In genomic region chr4:149571651-149572149, GRCm38 (mm10) we compare ENCODE assay signal across 8 mouse cellular contexts. TPM values are rescaled to one million over a fixed set of nuclear protein-coding genes. Genes with fewer than 3 reads are reported as not detected.
DNase-seq lines count a peak whose midpoint lies in the region; ATAC-seq and TF ChIP-seq lines count a peak whose summit lies in the region.

No protein-coding gene starts in this region.

- 24% methylated on average over 8 of the region's 8 CpGs for WGBS in cerebellum, adult 2 months
- 32% methylated on average over 8 of the region's 8 CpGs for WGBS in lung, embryonic 16.5 days
- 47% methylated on average over 8 of the region's 8 CpGs for WGBS in midbrain, postnatal 0 days
- 45% methylated on average over 8 of the region's 8 CpGs for WGBS in forebrain, embryonic 16.5 days

- H3K27ac ChIP-seq in cerebellum, adult 2 months (ENCODE audit: insufficient read depth, low read length), result peak overlapping the region; percentile 27; the same call in 1 of the 2 replicates
- peak overlapping the region; percentile 88 for H3K27ac ChIP-seq in lung, embryonic 16.5 days (ENCODE audit: low read length)
- no peak overlapping the region for H3K27ac ChIP-seq in midbrain, postnatal 0 days (ENCODE audit: low read depth, low read length)
- H3K27ac ChIP-seq in forebrain, embryonic 16.5 days (ENCODE audit: low read length), result no peak overlapping the region

- peak overlapping the region; percentile 32 for H3K4me2 ChIP-seq in lung, embryonic 16.5 days (ENCODE audit: low read depth, low read length)
- no peak overlapping the region for H3K4me2 ChIP-seq in midbrain, postnatal 0 days (ENCODE audit: low read depth, low read length, poor library complexity, severe bottlenecking)
- no peak overlapping the region for H3K4me2 ChIP-seq in forebrain, embryonic 16.5 days (ENCODE audit: low read length)

- intact Hi-C loops in heart, postnatal 10 days (cut with DNase I), result no loop called here

- no peaks in the 10 kb centered on the region for H3K27me3 ChIP-seq in cerebellum, adult 2 months (ENCODE audit: control insufficient read depth, insufficient read depth, low read length)
- no peaks in the 10 kb centered on the region for H3K27me3 ChIP-seq in lung, embryonic 16.5 days (ENCODE audit: control insufficient read depth, insufficient read depth, low read depth, low read length)
- H3K27me3 ChIP-seq in midbrain, postnatal 0 days (ENCODE audit: insufficient read depth, low read length), result no peaks in the 10 kb centered on the region
- no peaks in the 10 kb centered on the region for H3K27me3 ChIP-seq in forebrain, embryonic 16.5 days (replicated peaks; ENCODE audit: control insufficient read depth, insufficient read depth, low read length)

- H3K4me1 ChIP-seq in cerebellum, adult 2 months (ENCODE audit: control insufficient read depth, insufficient read depth, low read length), result peaks cover 32% of the 10 kb centered on the region
- peaks cover 49% of the 10 kb centered on the region for H3K4me1 ChIP-seq in lung, embryonic 16.5 days (replicated peaks; ENCODE audit: control insufficient read depth, insufficient read depth, low read length)
- no peaks in the 10 kb centered on the region; the same call in 1 of the 2 replicates for H3K4me1 ChIP-seq in midbrain, postnatal 0 days (ENCODE audit: insufficient read depth, low read length)
- peaks cover 8% of the 10 kb centered on the region for H3K4me1 ChIP-seq in forebrain, embryonic 16.5 days (replicated peaks; ENCODE audit: control insufficient read depth, insufficient read depth, low read length)

- H3K9ac ChIP-seq in lung, embryonic 16.5 days (ENCODE audit: low read length), result peak overlapping the region; percentile 41
- H3K9ac ChIP-seq in midbrain, postnatal 0 days (replicated peaks; ENCODE audit: low read length, poor library complexity, severe bottlenecking), result no peak overlapping the region
- H3K9ac ChIP-seq in forebrain, embryonic 16.5 days (replicated peaks; ENCODE audit: low read depth, low read length), result no peak overlapping the region

- DNase-seq in adrenal gland, adult (ENCODE audit: inconsistent age in 2 of 2, low spot score in 1 of 2), result peak; percentile 64 to 86
- no peak for DNase-seq in adrenal gland, postnatal 4 days (ENCODE audit: low spot score in 2 of 2)
- peak; percentile 53 to 71 for DNase-seq in cerebellum, adult 2 months
- DNase-seq in heart, postnatal 10 days, result peak; percentile 59 to 63
- DNase-seq in midbrain, postnatal 0 days (ENCODE audit: low spot score), result no peak

- no peak for TF ChIP-seq CTCF in cerebellum, adult 2 months (IDR thresholded peaks at IDR 0.05; ENCODE audit: borderline replicate concordance, insufficient read depth, low read depth, low read length)
- no peak for TF ChIP-seq CTCF in midbrain, postnatal 0 days (IDR thresholded peaks at IDR 0.05)

- peak; percentile 51 for ATAC-seq in lung, embryonic 16.5 days (ENCODE audit: low read depth)
- no peak for ATAC-seq in midbrain, postnatal 0 days (ENCODE audit: low FRiP score)
- no peak for ATAC-seq in erythroblast, adult 5-6 weeks (replicated peaks; ENCODE audit: low FRiP score, poor library complexity, severe bottlenecking)
- no peak for ATAC-seq in forebrain, embryonic 16.5 days

- H3K4me3 ChIP-seq in cerebellum, adult 2 months (replicated peaks; ENCODE audit: insufficient read depth, low read depth, low read length), result no peak overlapping the region
- no peak overlapping the region for H3K4me3 ChIP-seq in lung, embryonic 16.5 days (ENCODE audit: low read length)
- no peak overlapping the region for H3K4me3 ChIP-seq in midbrain, postnatal 0 days (ENCODE audit: low read depth, low read length)
- H3K4me3 ChIP-seq in forebrain, embryonic 16.5 days (replicated peaks; ENCODE audit: low read length), result no peak overlapping the region

- no peaks in the 10 kb centered on the region for H3K9me3 ChIP-seq in lung, embryonic 16.5 days (ENCODE audit: control insufficient read depth, low read length)
- no peaks in the 10 kb centered on the region for H3K9me3 ChIP-seq in midbrain, postnatal 0 days (ENCODE audit: low read length)
- H3K9me3 ChIP-seq in forebrain, embryonic 16.5 days (ENCODE audit: control insufficient read depth, low read length), result no peaks in the 10 kb centered on the region

- no peaks in the 10 kb centered on the region for H3K36me3 ChIP-seq in lung, embryonic 16.5 days (ENCODE audit: control insufficient read depth, insufficient read depth, low read length)
- no peaks in the 10 kb centered on the region for H3K36me3 ChIP-seq in midbrain, postnatal 0 days (ENCODE audit: insufficient read depth, low read length)
- H3K36me3 ChIP-seq in forebrain, embryonic 16.5 days (ENCODE audit: control insufficient read depth, insufficient read depth), result no peaks in the 10 kb centered on the region

- no peak for TF ChIP-seq POLR2A in cerebellum, adult 2 months (IDR thresholded peaks at IDR 0.05; ENCODE audit: borderline replicate concordance, insufficient read depth, low read length)

RNA-seq across cellular contexts. Expression of gene Clstn1, which starts 14.6 kb away (rescaled TPM):
- 100 to 1,000 TPM; 116 to 127 TPM for total RNA-seq in adrenal gland, postnatal 4 days (2021)
- 301 and 324 TPM in 2 replicates for polyA plus RNA-seq in cerebellum, adult 2 months (2012; rRNA removed)
- total RNA-seq in heart, postnatal 10 days (2021), result 10 to 100 TPM; 84.3 to 88.1 TPM
- 13.6 and 15.3 TPM in 2 replicates for polyA plus RNA-seq in lung, embryonic 16.5 days (2015; fragmentation: Nextera tagmentation; extraction: Ambion mirVana)
- total RNA-seq in midbrain, postnatal 0 days (2014; rRNA removed), result 552 and 565 TPM in 2 replicates
- polyA plus RNA-seq in midbrain, postnatal 0 days (2015; fragmentation: Nextera tagmentation; extraction: Ambion mirVana), result 196 and 209 TPM in 2 replicates
- total RNA-seq in erythroblast, adult 5-6 weeks (2015; ENCODE audit: low replicate concordance), result 0.58 and 1.3 TPM in 2 replicates
- 1.8 and 2.4 TPM in 2 replicates for total RNA-seq in erythroblast, adult 5-6 weeks (2017; ENCODE audit: low replicate concordance)
- 65.3 and 81.8 TPM in 2 replicates for polyA plus RNA-seq in forebrain, embryonic 16.5 days (2015; fragmentation: Nextera tagmentation; extraction: Ambion mirVana)

RNA-seq across cellular contexts. Expression of gene Ctnnbip1, which starts 53.7 kb away (rescaled TPM):
- total RNA-seq in adrenal gland, postnatal 4 days (2021), result 10 to 100 TPM; 44.7 to 44.8 TPM
- polyA plus RNA-seq in cerebellum, adult 2 months (2012; rRNA removed), result 33.3 and 34.6 TPM in 2 replicates
- total RNA-seq in heart, postnatal 10 days (2021), result 10 to 100 TPM; 57.2 to 63.7 TPM
- polyA plus RNA-seq in lung, embryonic 16.5 days (2015; fragmentation: Nextera tagmentation; extraction: Ambion mirVana), result 57.5 and 59.7 TPM in 2 replicates
- total RNA-seq in midbrain, postnatal 0 days (2014; rRNA removed), result 105 and 109 TPM in 2 replicates
- 116 and 117 TPM in 2 replicates for polyA plus RNA-seq in midbrain, postnatal 0 days (2015; fragmentation: Nextera tagmentation; extraction: Ambion mirVana)
- total RNA-seq in erythroblast, adult 5-6 weeks (2015; ENCODE audit: low replicate concordance), result 4.6 TPM in 1 of 2 replicates, not detected in the other
- 2.2 and 4.6 TPM in 2 replicates for total RNA-seq in erythroblast, adult 5-6 weeks (2017; ENCODE audit: low replicate concordance)
- polyA plus RNA-seq in forebrain, embryonic 16.5 days (2015; fragmentation: Nextera tagmentation; extraction: Ambion mirVana), result 94.1 and 105 TPM in 2 replicates

Comparison
In these comparisons a context has a peak if more than half of its experiments do, and no peak if none do; other contexts are left out.
1. DNase-seq: peak in adrenal gland, adult (2 of 2), cerebellum, adult 2 months (2 of 2) and heart, postnatal 10 days (2 of 2); none in adrenal gland, postnatal 4 days (0 of 2) and midbrain, postnatal 0 days (single experiment).
2. H3K27ac ChIP-seq: peak in cerebellum, adult 2 months (single experiment) and lung, embryonic 16.5 days (single experiment); none in midbrain, postnatal 0 days (single experiment) and forebrain, embryonic 16.5 days (single experiment).
3. RNA of gene Clstn1, which starts 14.6 kb away (total RNA-seq): 552 to 565 TPM in midbrain, postnatal 0 days, 116 to 127 TPM in adrenal gland, postnatal 4 days and 84.3 to 88.1 TPM in heart, postnatal 10 days; 0.58 to 2.4 TPM in erythroblast, adult 5-6 weeks; every median in the first group is over 10 times any median in the second.
4. RNA of gene Ctnnbip1, which starts 53.7 kb away (total RNA-seq): 105 to 109 TPM in midbrain, postnatal 0 days, 57.2 to 63.7 TPM in heart, postnatal 10 days and 44.7 to 44.8 TPM in adrenal gland, postnatal 4 days; 2.2 to 4.6 TPM in erythroblast, adult 5-6 weeks; every median in the first group is over 4 times any median in the second.